ENCODE assay signal across 25 mouse cellular contexts in the genomic region with DNA sequence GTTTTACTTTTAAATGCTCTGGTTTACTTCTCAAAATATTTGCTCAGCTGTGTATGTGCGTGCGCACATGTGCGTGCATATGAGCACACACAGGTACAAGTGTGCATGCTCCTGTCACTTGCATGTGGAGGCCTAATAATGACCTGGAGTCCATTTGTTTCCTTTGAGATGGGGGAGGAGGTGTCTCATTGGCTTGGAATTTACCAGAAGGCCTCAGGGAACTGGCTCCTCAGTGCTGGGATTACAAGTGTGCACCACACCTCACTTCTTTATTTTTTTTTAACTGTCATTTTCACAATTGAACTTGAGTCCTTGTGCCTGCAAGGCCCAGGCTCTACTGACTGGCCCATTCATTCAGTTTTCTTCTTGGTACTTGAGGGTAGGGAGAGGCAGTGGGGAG. TPM values are rescaled to one million over a fixed set of nuclear protein-coding genes. Genes with fewer than 3 reads are reported as not detected.
"Had no signal": no experiment of that assay in that cellular context is flagged by ENCODE, and none has a peak within 500 bp of the region (broad histone marks: within the 10 kb centered on the region; RNA-seq: fewer than 3 reads in every experiment).

No protein-coding gene starts in this region.

- ATAC-seq: midbrain, embryonic 16.5 days had no signal

- H3K4me2 ChIP-seq: lung, embryonic 14.5 days; midbrain, embryonic 12.5 days; neural tube, embryonic 13.5 days; neural tube, embryonic 15.5 days had no signal

- H3K9ac ChIP-seq: lung, embryonic 14.5 days; midbrain, embryonic 12.5 days; neural tube, embryonic 13.5 days; neural tube, embryonic 15.5 days had no signal

- DNase-seq: lung, adult 18-20 months; lung, embryonic 14.5 days; lung, postnatal 10 days; lung, postnatal 4 days; midbrain, embryonic 14.5 days; retina, postnatal 1 day; right cerebral cortex, adult 18-20 months; right cerebral cortex, postnatal 25 days; right cerebral cortex, postnatal 4 days; spleen, adult 18-20 months; thymus, adult 2 months; thymus, postnatal 25 days; thymus, postnatal 4 days had no signal

- H3K9me3 ChIP-seq: midbrain, embryonic 10.5 days; midbrain, embryonic 12.5 days; neural tube, embryonic 13.5 days; neural tube, embryonic 15.5 days had no signal

- H3K27me3 ChIP-seq: midbrain, embryonic 12.5 days; neural tube, embryonic 13.5 days; neural tube, embryonic 15.5 days had no signal

- H3K27ac ChIP-seq: midbrain, embryonic 10.5 days; midbrain, embryonic 12.5 days; neural tube, embryonic 13.5 days; neural tube, embryonic 15.5 days had no signal

- H3K4me3 ChIP-seq: midbrain, embryonic 10.5 days; midbrain, embryonic 12.5 days; myocyte; neural tube, embryonic 13.5 days; neural tube, embryonic 15.5 days had no signal

RNA-seq across cellular contexts. Expression of gene Gm36028, which starts 16.5 kb away (rescaled TPM):
- total RNA-seq: megakaryocyte, adult 5-6 weeks; megakaryocyte-erythroid progenitor cell, adult 5-6 weeks had no signal
- polyA plus RNA-seq: midbrain, embryonic 16.5 days; neural tube, embryonic 11.5 days; neural tube, embryonic 15.5 days; small intestine, adult 2 months; stomach, embryonic 14.5 days had no signal

RNA-seq across cellular contexts. Expression of gene Gpr156, which starts 38.9 kb away (rescaled TPM):
- total RNA-seq: megakaryocyte, adult 5-6 weeks; megakaryocyte-erythroid progenitor cell, adult 5-6 weeks had no signal
- polyA plus RNA-seq: liver, embryonic 16.5 days had no signal
